Mouse (Mus musculus): ENCODE data around the gene Gm6899.

Gene Gm6899

DNA sequence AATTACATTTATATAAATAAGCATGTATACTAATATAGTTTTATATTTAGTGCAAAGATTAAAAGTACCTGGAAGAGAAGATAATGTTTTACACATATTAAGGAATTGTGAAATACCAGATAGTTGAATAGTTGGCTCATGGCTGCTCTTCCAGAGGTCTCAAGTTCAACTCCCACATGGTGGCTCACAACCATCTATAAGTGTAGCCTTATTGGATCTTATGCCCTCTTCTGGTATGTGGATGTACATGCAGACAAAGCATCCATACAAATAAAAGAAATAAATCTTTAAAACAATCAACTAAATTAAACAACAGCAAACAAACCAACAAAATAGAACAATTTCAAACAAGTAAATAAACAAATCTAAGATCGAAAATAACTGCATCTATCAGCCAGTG is 49.1 kb downstream of the Gm6899 start:
- no peak for DNase-seq (ENCODE audit: low spot score in 2 of 2)

All from thymus, postnatal 10 days (tissue).